In genomic region chr2:36222168-36222848, GRCm38 (mm10) we compare ENCODE assay signal across 26 mouse cellular contexts. TPM values are rescaled to one million over a fixed set of nuclear protein-coding genes. Genes with fewer than 3 reads are reported as not detected.
DNase-seq lines count a peak whose midpoint lies in the region; ATAC-seq and TF ChIP-seq lines count a peak whose summit lies in the region.
"Had no signal": no experiment of that assay in that cellular context is flagged by ENCODE, and none has a peak within 500 bp of the region (broad histone marks: within the 10 kb centered on the region; RNA-seq: fewer than 3 reads in every experiment).

No protein-coding gene starts in this region.

- H3K4me1 ChIP-seq in CH12.LX (ENCODE audit: control insufficient read depth in 1 of 2, insufficient read depth in 2 of 2) (peaks cover 6 to 24% of the 10 kb centered on the region in 2 experiments; a peak in 3 of 4 replicates), MEL (ENCODE audit: control insufficient read depth in 1 of 2, insufficient read depth in 2 of 2, low read length in 2 of 2) (peaks cover 0 to 13% of the 10 kb centered on the region in 2 experiments; a peak in 2 of 4 replicates)
- H3K4me1 ChIP-seq in forebrain, embryonic 12.5 days = no peaks in the 10 kb centered on the region
- H3K4me1 ChIP-seq: forebrain, embryonic 15.5 days; liver, embryonic 13.5 days; midbrain, embryonic 13.5 days had no signal

- dilution Hi-C loops in CH12.LX (cut with MboI; ENCODE audit: extremely low pct_ligation_motif_present, extremely low pct_unique_long_range_greater_than_20kb, low sequenced_read_pairs) = no loop called here

- H3K27ac ChIP-seq in CH12.LX (ENCODE audit: insufficient read depth, low read depth) = no peak overlapping the region
- H3K27ac ChIP-seq in MEL (ENCODE audit: control insufficient read depth, low read depth, low read length) = no peak overlapping the region
- H3K27ac ChIP-seq in forebrain, embryonic 12.5 days = no peak overlapping the region
- H3K27ac ChIP-seq: forebrain, embryonic 15.5 days; hindbrain, embryonic 12.5 days; limb, embryonic 10.5 days; limb, embryonic 15.5 days; liver, embryonic 13.5 days; macrophage; midbrain, embryonic 13.5 days had no signal

- TF ChIP-seq EP300 in CH12.LX (IDR thresholded peaks at IDR 0.05; ENCODE audit: low read length) (no peak), MEL (IDR thresholded peaks at IDR 0.05; ENCODE audit: low read depth in 1 of 2, low read length in 2 of 2) (no peak)

- TF ChIP-seq CTCF in CH12.LX (conservative IDR thresholded peaks at IDR 0.05 in 1 of 2, IDR thresholded peaks at IDR 0.05 in 1 of 2; ENCODE audit: low read depth in 2 of 2, low read length in 2 of 2) (no peak), MEL (IDR thresholded peaks at IDR 0.05 in 2 of 3, conservative IDR thresholded peaks at IDR 0.05 in 1 of 3; ENCODE audit: control insufficient read depth in 1 of 3, insufficient read depth in 1 of 3, low read depth in 2 of 3, low read length in 3 of 3, poor library complexity in 1 of 3, severe bottlenecking in 1 of 3) (no peak)

- WGBS in forebrain, embryonic 12.5 days = 69% methylated on average over 7 of the region's 7 CpGs

- TF ChIP-seq RAD21 in CH12.LX (IDR thresholded peaks at IDR 0.05; ENCODE audit: low read depth, low read length) (no peak), MEL (IDR thresholded peaks at IDR 0.05; ENCODE audit: low read depth, low read length) (no peak)

- H3K9me3 ChIP-seq in CH12.LX (replicated peaks; ENCODE audit: low read length) = no peaks in the 10 kb centered on the region
- H3K9me3 ChIP-seq in MEL (replicated peaks; ENCODE audit: insufficient read depth, low read length) = no peaks in the 10 kb centered on the region
- no peaks in the 10 kb centered on the region for H3K9me3 ChIP-seq in forebrain, embryonic 12.5 days
- H3K9me3 ChIP-seq: forebrain, embryonic 15.5 days; hindbrain, embryonic 12.5 days; limb, embryonic 10.5 days; limb, embryonic 15.5 days; liver, embryonic 13.5 days; midbrain, embryonic 13.5 days had no signal

- DNase-seq in CH12.LX (ENCODE audit: extremely low read depth) (peak; percentile 45), MEL (ENCODE audit: low read depth, low spot score) (no peak), WW6 (ENCODE audit: low read depth, low spot score) (peak; percentile 61)
- DNase-seq in ovary, adult 18-20 months (ENCODE audit: low spot score) = no peak
- no peak for DNase-seq in cerebellum, postnatal 36 days
- DNase-seq: adrenal gland, postnatal 14 days; cerebellum, adult 2 months; cerebellum, postnatal 14 days; gastrocnemius, postnatal 10 days; heart, postnatal 36 days; kidney, adult 9 months; kidney, postnatal 10 days; layer of hippocampus, adult 9-11 months; liver, embryonic 13.5 days; lung, adult 18-20 months; lung, postnatal 10 days; retina, postnatal 1 day; right cerebral cortex, postnatal 14 days had no signal

- H3K4me3 ChIP-seq in CH12.LX (replicated peaks in 1 of 3; ENCODE audit: low read depth in 2 of 3, low read length in 2 of 3, poor library complexity in 1 of 3) (no peak overlapping the region), MEL (ENCODE audit: control insufficient read depth in 1 of 2, insufficient read depth in 1 of 2, low read depth in 2 of 2, low read length in 2 of 2) (no peak overlapping the region)
- H3K4me3 ChIP-seq in forebrain, embryonic 12.5 days (replicated peaks) = no peak overlapping the region
- H3K4me3 ChIP-seq: forebrain, embryonic 15.5 days; hindbrain, embryonic 12.5 days; limb, embryonic 10.5 days; limb, embryonic 15.5 days; liver, embryonic 13.5 days; midbrain, embryonic 13.5 days had no signal

- TF ChIP-seq POLR2A in CH12.LX (IDR thresholded peaks at IDR 0.05; ENCODE audit: low read depth, low read length) (no peak), MEL (IDR thresholded peaks at IDR 0.05; ENCODE audit: control insufficient read depth in 1 of 2, insufficient read depth in 1 of 2, low read depth in 1 of 2, low read length in 2 of 2, poor library complexity in 1 of 2) (no peak)

- H3K27me3 ChIP-seq in CH12.LX (replicated peaks) (no peaks in the 10 kb centered on the region), MEL (ENCODE audit: control insufficient read depth in 1 of 2, insufficient read depth in 2 of 2, low read length in 2 of 2) (no peaks in the 10 kb centered on the region)
- no peaks in the 10 kb centered on the region for H3K27me3 ChIP-seq in forebrain, embryonic 12.5 days
- H3K27me3 ChIP-seq: forebrain, embryonic 15.5 days; limb, embryonic 15.5 days; liver, embryonic 13.5 days; midbrain, embryonic 13.5 days had no signal

- H3K9ac ChIP-seq in CH12.LX (ENCODE audit: insufficient read depth, low read depth) = no peak overlapping the region
- no peak overlapping the region for H3K9ac ChIP-seq in MEL (ENCODE audit: control insufficient read depth, low read depth, low read length, poor library complexity, severe bottlenecking)
- no peak overlapping the region for H3K9ac ChIP-seq in forebrain, embryonic 12.5 days
- H3K9ac ChIP-seq: forebrain, embryonic 15.5 days; hindbrain, embryonic 12.5 days; limb, embryonic 15.5 days; liver, embryonic 13.5 days; midbrain, embryonic 13.5 days had no signal

- H3K36me3 ChIP-seq in CH12.LX (replicated peaks in 1 of 2; ENCODE audit: control insufficient read depth in 1 of 2, insufficient read depth in 1 of 2, low read length in 1 of 2) (no peaks in the 10 kb centered on the region), MEL (ENCODE audit: control insufficient read depth in 1 of 2, insufficient read depth in 2 of 2, low read length in 2 of 2) (no peaks in the 10 kb centered on the region; a peak in 1 of 4 replicates)
- no peaks in the 10 kb centered on the region for H3K36me3 ChIP-seq in forebrain, embryonic 12.5 days (replicated peaks)
- H3K36me3 ChIP-seq: forebrain, embryonic 15.5 days; hindbrain, embryonic 12.5 days; limb, embryonic 10.5 days; limb, embryonic 15.5 days; liver, embryonic 13.5 days; midbrain, embryonic 13.5 days had no signal

- no peak for ATAC-seq in forebrain, embryonic 12.5 days (ENCODE audit: low FRiP score)
- ATAC-seq: forebrain, embryonic 15.5 days; intestine, embryonic 16.5 days; midbrain, embryonic 13.5 days had no signal

- H3K79me2 ChIP-seq in CH12.LX (replicated peaks; ENCODE audit: control insufficient read depth, extremely low read depth, insufficient read depth, poor library complexity, severe bottlenecking) = no peaks in the 10 kb centered on the region
- H3K79me2 ChIP-seq in MEL (ENCODE audit: control insufficient read depth, insufficient read depth, low read length, poor library complexity) = no peaks in the 10 kb centered on the region

- in situ Hi-C loops in CH12.LX (cut with MboI; ENCODE audit: low pct_ligation_motif_present, low pct_unique_long_range_greater_than_20kb, low sequenced_read_pairs) = loop anchor here (25.0 kb wide), 1 partner anchor 660 kb away; the partner anchor contains the start of gene Dab2ip

- no peak overlapping the region for H3K4me2 ChIP-seq in CH12.LX (ENCODE audit: insufficient read depth, low read depth, poor library complexity, severe bottlenecking)
- H3K4me2 ChIP-seq in forebrain, embryonic 12.5 days = no peak overlapping the region
- H3K4me2 ChIP-seq: forebrain, embryonic 15.5 days; hindbrain, embryonic 12.5 days; limb, embryonic 15.5 days; liver, embryonic 13.5 days; midbrain, embryonic 13.5 days had no signal

TF ChIP-seq in CH12.LX, 34 proteins besides CTCF, POLR2A, EP300 and RAD21:
- TF ChIP-seq RCOR1 (conservative IDR thresholded peaks at IDR 0.05; ENCODE audit: low read depth, low read length) = no peak
- TF ChIP-seq ZNF384 (IDR thresholded peaks at IDR 0.05; ENCODE audit: low read depth, low read length) = peak; percentile 64

TF ChIP-seq in MEL, 35 proteins besides CTCF, POLR2A, EP300 and RAD21:
- TF ChIP-seq MXI1 (IDR thresholded peaks at IDR 0.05; ENCODE audit: low read depth, low read length) (no peak), ZNF384 (IDR thresholded peaks at IDR 0.05; ENCODE audit: low read depth, low read length) (peak; percentile 59)

RNA-seq across cellular contexts. Expression of gene Ptgs1, which starts 7.9 kb away (rescaled TPM):
- total RNA-seq in CH12.LX (2012; rRNA removed) = 3.0 and 3.1 TPM in 2 replicates
- 2.9 and 3.0 TPM in 2 replicates for total RNA-seq in CH12.LX (2014; rRNA removed)
- polyA plus RNA-seq in CH12.LX (2012; ENCODE audit: insufficient read length, low read depth) = 1.6 and 2.6 TPM in 2 replicates
- 2.6 and 3.9 TPM in 2 replicates for total RNA-seq in MEL (2012; rRNA removed)
- polyA plus RNA-seq in MEL (2012; ENCODE audit: insufficient read depth in 1 of 2, insufficient read length in 2 of 2, low read depth in 1 of 2, low replicate concordance in 2 of 2, missing spikeins in 1 of 2) = 10 to 100 TPM in 1 of 2 experiments, not detected in 1; 20.0 TPM
- 2.5 and 3.7 TPM in 2 replicates for polyA plus RNA-seq in forebrain, embryonic 12.5 days (2016; fragmentation: Nextera tagmentation; extraction: Ambion mirVana)

Comparison
In these comparisons a context has a peak if more than half of its experiments do, and no peak if none do; other contexts are left out.
1. DNase-seq: peak in CH12.LX (single experiment) and WW6 (single experiment); none in MEL (single experiment), ovary, adult 18-20 months (single experiment) and cerebellum, postnatal 36 days (0 of 2).
2. Of the 35 proteins assayed by ChIP-seq in both MEL and CH12.LX: peak only in MEL: none; only in CH12.LX: none; in both: ZNF384; in neither: 34.